Mouse (Mus musculus) embryonic facial prominence, embryonic 15.5 days (tissue): ENCODE results near the gene Gm37419. TPM values are rescaled to one million over a fixed set of nuclear protein-coding genes. Genes with fewer than 3 reads are reported as not detected.

Experiments
- ATAC-seq: fragments of 200-750 bp; cut with Nextera tagmentation; 2 replicates; pipeline ENCODE4 v1.8.0; 2017; ENCODE audit warnings: low read depth, moderate TSS enrichment; ENCODE audit not compliant: insufficient number of reproducible peaks, low FRiP score, low TSS enrichment
- H3K27ac ChIP-seq: fragments of 300-500 bp; sonication (generic); replicated peaks from 2 replicates; pipeline ENCODE4 v1.5.1; 2015; ENCODE audit warnings: mild to moderate bottlenecking, inconsistent platforms
- H3K27me3 ChIP-seq: fragments of 300-500 bp; sonication (generic); 2 replicates; pipeline ENCODE4 v1.6.1; 2015; ENCODE audit warnings: inconsistent platforms
- H3K36me3 ChIP-seq: fragments of 300-500 bp; sonication (generic); 2 replicates; pipeline ENCODE4 v1.6.1; 2015; ENCODE audit warnings: mild to moderate bottlenecking, inconsistent platforms
- H3K4me1 ChIP-seq: fragments of 300-500 bp; sonication (generic); 2 replicates; pipeline ENCODE4 v1.6.1; 2015; ENCODE audit warnings: inconsistent platforms
- H3K4me2 ChIP-seq: fragments of 300-500 bp; sonication (generic); replicated peaks from 2 replicates; pipeline ENCODE4 v1.6.1; 2015; ENCODE audit warnings: mild to moderate bottlenecking, inconsistent platforms
- H3K4me3 ChIP-seq: fragments of 300-500 bp; sonication (generic); replicated peaks from 2 replicates; pipeline ENCODE4 v1.5.1; 2015; ENCODE audit warnings: mild to moderate bottlenecking, inconsistent platforms
- H3K9ac ChIP-seq: fragments of 300-500 bp; sonication (generic); 2 replicates; pipeline ENCODE4 v1.6.1; 2015; ENCODE audit warnings: inconsistent platforms
- H3K9me3 ChIP-seq: fragments of 300-500 bp; sonication (generic); replicated peaks from 2 replicates; pipeline ENCODE4 v1.6.1; 2016; ENCODE audit warnings: inconsistent platforms
- WGBS: fragments of 180-500 bp; shearing (Covaris S2); methylation state at CpG from one replicate; pipeline ENCODE4 v1.1.7; 2015; 5-methylcytosine and 5-hydroxymethylcytosine counted together
- polyA plus RNA-seq: library from polyadenylated mRNA; unstranded; fragments of >200 nt; fragmentation: Nextera tagmentation; extraction: Ambion mirVana; gene quantifications from 2 replicates; pipeline ENCODE4 v1.2.1, GENCODE M21; 2015

The Gm37419 gene
- polyA plus RNA-seq, 1 experiment from 2014 or later = not detected

GRCm38 (mm10) chr16:24033259-24033658 lies 45.0 kb downstream of the Gm37419 start:
- no peak overlapping the region for H3K4me3 ChIP-seq
- H3K4me2 ChIP-seq = no peak overlapping the region
- no peaks in the 10 kb centered on the region for H3K9me3 ChIP-seq
- WGBS = 94% methylated on average over 5 of the region's 5 CpGs
- no peak overlapping the region for H3K27ac ChIP-seq
- no peaks in the 10 kb centered on the region for H3K36me3 ChIP-seq
- ATAC-seq = no peak
- no peaks in the 10 kb centered on the region for H3K4me1 ChIP-seq
- no peaks in the 10 kb centered on the region for H3K27me3 ChIP-seq
- H3K9ac ChIP-seq = no peak overlapping the region

GRCm38 (mm10) chr16:24034450-24034849 lies 46.2 kb downstream of the Gm37419 start:
- WGBS = 63% methylated on average over 2 of the region's 2 CpGs
- H3K9me3 ChIP-seq = no peaks in the 10 kb centered on the region
- H3K27me3 ChIP-seq = no peaks in the 10 kb centered on the region
- H3K4me1 ChIP-seq = no peaks in the 10 kb centered on the region
- H3K36me3 ChIP-seq = no peaks in the 10 kb centered on the region
- no peak overlapping the region for H3K4me2 ChIP-seq
- no peak for ATAC-seq
- no peak overlapping the region for H3K9ac ChIP-seq
- no peak overlapping the region for H3K27ac ChIP-seq
- no peak overlapping the region for H3K4me3 ChIP-seq

- no peak overlapping the region for H3K27ac ChIP-seq
- H3K4me1 ChIP-seq = no peaks in the 10 kb centered on the region
- no peaks in the 10 kb centered on the region for H3K36me3 ChIP-seq
- ATAC-seq = no peak
- H3K4me2 ChIP-seq = no peak overlapping the region
- no peak overlapping the region for H3K4me3 ChIP-seq
- H3K27me3 ChIP-seq = no peaks in the 10 kb centered on the region
- H3K9ac ChIP-seq = no peak overlapping the region
- no peaks in the 10 kb centered on the region for H3K9me3 ChIP-seq
Observed at GRCm38 (mm10) chr16:24035767-24036166, 47.5 kb downstream of the Gm37419 start.

GRCm38 (mm10) chr16:24036398-24036797 lies 48.1 kb downstream of the Gm37419 start:
- ATAC-seq = no peak
- Histone ChIP-seq H3K9me3 (no peaks in the 10 kb centered on the region), H3K36me3 (no peaks in the 10 kb centered on the region), H3K4me3 (no peak overlapping the region), H3K4me1 (no peaks in the 10 kb centered on the region), H3K27me3 (no peaks in the 10 kb centered on the region), H3K4me2 (no peak overlapping the region), H3K9ac (no peak overlapping the region), H3K27ac (no peak overlapping the region)
- 85% methylated on average over 3 of the region's 3 CpGs for WGBS

Other genes with a start within 250 kb of the Gm37419 start
- 6.2 and 11.1 TPM in 2 replicates for gene Sst, start 97.5 kb upstream of the Gm37419 start, polyA plus RNA-seq
- gene Rtp2, start 56.1 kb upstream of the Gm37419 start, polyA plus RNA-seq = 4.4 and 5.9 TPM in 2 replicates
- gene Bcl6, start 370 bp downstream of the Gm37419 start, polyA plus RNA-seq = 3.0 and 3.4 TPM in 2 replicates